Mouse (Mus musculus) liver, embryonic 14.5 days (tissue): Measurements from ENCODE around the gene Bmpr1b.

Source experiments
- CTCF ChIP-seq: IDR thresholded peaks from 2 replicates; pipeline ENCODE4 v1.5.1; 2016; ENCODE audit warnings: antibody characterized with exemption, low read depth, control low read depth
- EP300 ChIP-seq: IDR thresholded peaks from 2 replicates; pipeline ENCODE4 v1.6.1; 2016; ENCODE audit warnings: antibody characterized with exemption, low read depth

GRCm38 (mm10) chr3:141936594-141937272, 232.5 kb downstream of the Bmpr1b start:
- TF ChIP-seq CTCF (no peak), EP300 (no peak)
